Mouse (Mus musculus) heart, adult 2 months (tissue): ENCODE measurements around the gene Pim3.
A peak's percentile ranks its signal among the peaks of the same experiment; 100 is the strongest.

Experiments
- CTCF ChIP-seq: fragments of 200-600 bp; IDR thresholded peaks from 2 replicates; pipeline ENCODE4 v1.8.1; 2022; ENCODE audit warnings: antibody characterized with exemption, mild to moderate bottlenecking, moderate library complexity
- POLR2A ChIP-seq: fragments of 200-500 bp; IDR thresholded peaks from 2 replicates; pipeline ENCODE4 v1.6.1; 2011; ENCODE audit warnings: mild to moderate bottlenecking, low read depth, low read length, control low read depth; ENCODE audit not compliant: insufficient read depth

- TF ChIP-seq CTCF = peak; percentile 46
- no peak for TF ChIP-seq POLR2A
Measured at GRCm38 (mm10) chr15:88814411-88815047, 47.5 kb upstream of the Pim3 start.
